Mouse (Mus musculus): ENCODE measurements around the gene Crb2.

Crb2 gene

GRCm38 (mm10) chr2:37766027-37766761, 9.9 kb upstream of the Crb2 start:
- peak; percentile 46 to 55 for DNase-seq (ENCODE audit: low spot score in 2 of 2)

- DNase-seq (ENCODE audit: low spot score in 2 of 2), result peak; percentile 87 to 90
Measured at GRCm38 (mm10) chr2:37767080-37767547, 8.9 kb upstream of the Crb2 start.

- DNase-seq (ENCODE audit: low spot score in 2 of 2), result no peak
Measured at GRCm38 (mm10) chr2:37767739-37768138, 8.3 kb upstream of the Crb2 start.

- DNase-seq (ENCODE audit: low spot score in 2 of 2), result peak; percentile 66 to 71
Measured at GRCm38 (mm10) chr2:37768903-37769302, 7.1 kb upstream of the Crb2 start.

- no peak for DNase-seq (ENCODE audit: low spot score in 2 of 2)
Measured at GRCm38 (mm10) chr2:37769793-37770192, 6.3 kb upstream of the Crb2 start.

GRCm38 (mm10) chr2:37771618-37772285, 4.3 kb upstream of the Crb2 start:
- peak; percentile 81 to 85 for DNase-seq (ENCODE audit: low spot score in 2 of 2)

- DNase-seq (ENCODE audit: low spot score in 2 of 2), result no peak
Measured at GRCm38 (mm10) chr2:37774571-37774970, 1.5 kb upstream of the Crb2 start.

GRCm38 (mm10) chr2:37776611-37777411, 762 bp downstream of the Crb2 start:
- no peak for DNase-seq (ENCODE audit: low spot score in 2 of 2)

GRCm38 (mm10) chr2:37777958-37778720, 2.1 kb downstream of the Crb2 start:
- DNase-seq (ENCODE audit: low spot score in 2 of 2), result no peak

GRCm38 (mm10) chr2:37780270-37780929, 4.4 kb downstream of the Crb2 start:
- DNase-seq (ENCODE audit: low spot score in 2 of 2), result peak; percentile 66 to 72

- no peak for DNase-seq (ENCODE audit: low spot score in 2 of 2)
Measured at GRCm38 (mm10) chr2:37781421-37781820, 5.4 kb downstream of the Crb2 start.

GRCm38 (mm10) chr2:37782002-37782401, 6.0 kb downstream of the Crb2 start:
- DNase-seq (ENCODE audit: low spot score in 2 of 2), result no peak

GRCm38 (mm10) chr2:37784473-37784872, 8.4 kb downstream of the Crb2 start:
- no peak for DNase-seq (ENCODE audit: low spot score in 2 of 2)

GRCm38 (mm10) chr2:37786461-37786860, 10.4 kb downstream of the Crb2 start:
- DNase-seq (ENCODE audit: low spot score in 2 of 2), result no peak

GRCm38 (mm10) chr2:37788176-37788962, 12.3 kb downstream of the Crb2 start:
- no peak for DNase-seq (ENCODE audit: low spot score in 2 of 2)

GRCm38 (mm10) chr2:37789029-37789428, 13.0 kb downstream of the Crb2 start:
- no peak for DNase-seq (ENCODE audit: low spot score in 2 of 2)

- DNase-seq (ENCODE audit: low spot score in 2 of 2), result no peak
Measured at GRCm38 (mm10) chr2:37789995-37790394, 13.9 kb downstream of the Crb2 start.

GRCm38 (mm10) chr2:37790738-37791137, 14.7 kb downstream of the Crb2 start:
- no peak for DNase-seq (ENCODE audit: low spot score in 2 of 2)

GRCm38 (mm10) chr2:37791340-37791739, 15.3 kb downstream of the Crb2 start:
- DNase-seq (ENCODE audit: low spot score in 2 of 2), result no peak

- DNase-seq (ENCODE audit: low spot score in 2 of 2), result no peak
Measured at GRCm38 (mm10) chr2:37796021-37796420, 20.0 kb downstream of the Crb2 start.
